Mouse (Mus musculus) embryonic fibroblast, embryonic 13.5 days (primary cell): ENCODE results near the gene Dcaf11. TPM values are rescaled to one million over a fixed set of nuclear protein-coding genes. Genes with fewer than 3 reads are reported as not detected.

Source experiments
- H3K27ac ChIP-seq: 2 replicates; pipeline ENCODE4 v1.5.1; 2012; ENCODE audit warnings: low read length, control low read depth, inconsistent platforms; ENCODE audit not compliant: insufficient read depth
- H3K4me1 ChIP-seq: 2 replicates; pipeline ENCODE4 v1.6.1; 2011; ENCODE audit warnings: low read length; ENCODE audit not compliant: control insufficient read depth, insufficient read depth
- H3K4me3 ChIP-seq: 2 replicates; pipeline ENCODE4 v1.5.1; 2011; ENCODE audit warnings: mild to moderate bottlenecking, control low read depth, low read length; ENCODE audit not compliant: insufficient read depth
- CTCF ChIP-seq: IDR thresholded peaks from 2 replicates; pipeline ENCODE4 v1.5.1; 2011; ENCODE audit warnings: mild to moderate bottlenecking, control low read depth, low read length, moderate library complexity, borderline replicate concordance; ENCODE audit not compliant: insufficient read depth
- POLR2A ChIP-seq: IDR thresholded peaks from 2 replicates; pipeline ENCODE4 v1.6.1; 2011; ENCODE audit warnings: low read depth, mild to moderate bottlenecking, control low read depth, low read length, moderate library complexity
- polyA plus RNA-seq: library from polyadenylated mRNA; stranded (reverse); fragments of >200 nt; gene quantifications from 2 replicates; pipeline ENCODE4 v1.2.4, GENCODE M21; 2011; ENCODE audit warnings: low read depth; ENCODE audit not compliant: missing spikeins, insufficient read length

Dcaf11 gene
- polyA plus RNA-seq, 1 experiment = 19.4 TPM

DNA sequence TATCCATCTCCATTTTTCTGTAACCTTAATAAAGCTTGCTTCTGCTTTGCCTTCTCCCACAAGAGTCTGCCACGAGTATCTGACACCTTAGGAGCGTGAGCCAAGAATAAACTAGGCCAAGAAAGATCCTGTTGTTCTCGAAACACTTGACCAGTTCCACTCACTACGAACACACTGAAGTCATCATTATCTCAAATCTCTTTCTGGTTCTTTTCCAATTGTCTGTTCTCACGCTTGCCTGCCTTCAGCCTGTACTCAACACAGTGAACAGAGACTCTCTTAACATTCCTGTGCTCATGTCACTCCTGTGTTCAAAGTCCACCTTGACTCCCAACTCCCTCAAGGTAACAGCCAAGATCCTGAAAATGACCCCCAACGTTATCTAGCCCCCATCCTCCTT lies 53.5 kb downstream of the Dcaf11 start:
- TF ChIP-seq POLR2A = no peak
- no peak for TF ChIP-seq CTCF
- Histone ChIP-seq H3K4me1 (no peaks in the 10 kb centered on the region), H3K4me3 (no peak overlapping the region), H3K27ac (no peak overlapping the region)

DNA sequence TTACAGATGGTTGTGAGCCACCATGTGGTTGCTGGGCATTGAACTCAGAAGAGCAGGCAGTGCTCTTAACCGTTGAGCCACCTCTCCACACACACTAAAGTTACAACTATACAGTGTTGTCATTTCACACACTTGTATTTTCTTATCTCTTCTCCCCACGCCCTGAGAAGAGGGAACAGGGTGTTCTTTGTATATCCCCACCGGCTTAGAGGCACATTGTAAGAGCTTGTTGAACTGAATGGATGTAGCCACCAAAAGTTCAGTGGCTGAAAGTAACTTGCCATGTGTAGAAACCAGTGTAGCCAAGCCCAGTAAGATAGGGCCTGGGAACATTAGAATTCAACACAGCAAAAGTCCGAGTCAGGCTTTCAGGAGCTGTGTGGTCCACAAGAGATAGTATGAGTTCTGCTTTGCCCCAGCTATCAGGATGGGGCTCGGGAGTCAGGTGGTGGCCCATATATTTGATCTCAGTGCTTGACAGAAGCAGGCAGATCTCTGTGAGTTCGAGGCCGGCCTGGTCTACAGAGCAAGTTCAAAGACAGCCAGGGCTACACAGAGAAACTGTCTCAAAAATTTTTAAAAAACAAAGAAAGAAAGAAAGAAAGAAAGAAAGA lies 54.9 kb downstream of the Dcaf11 start:
- Histone ChIP-seq H3K27ac (no peak overlapping the region), H3K4me1 (no peaks in the 10 kb centered on the region), H3K4me3 (no peak overlapping the region)
- TF ChIP-seq CTCF (no peak), POLR2A (no peak)

DNA sequence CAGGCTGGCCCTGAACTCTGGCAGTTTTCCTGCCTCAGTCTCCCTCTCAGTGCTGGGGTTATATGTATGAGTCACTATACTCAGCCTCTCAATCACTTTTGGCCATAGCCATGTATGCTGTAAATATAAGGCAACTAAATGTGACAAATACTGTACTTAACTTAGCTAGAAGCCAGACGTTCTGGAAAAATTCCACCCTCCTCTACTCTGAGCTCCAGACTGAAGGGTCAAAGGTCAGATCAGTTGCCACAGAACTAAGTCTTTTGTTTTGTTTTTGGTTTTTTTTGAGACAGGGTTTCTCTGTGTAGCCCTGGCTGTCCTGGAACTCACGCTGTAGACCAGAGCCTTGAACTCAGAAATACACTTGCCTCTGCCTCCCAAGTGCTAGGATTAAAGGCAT lies 56.1 kb downstream of the Dcaf11 start:
- H3K27ac ChIP-seq = no peak overlapping the region
- H3K4me3 ChIP-seq = no peak overlapping the region
- TF ChIP-seq POLR2A = no peak
- TF ChIP-seq CTCF = no peak
- H3K4me1 ChIP-seq = no peaks in the 10 kb centered on the region

DNA sequence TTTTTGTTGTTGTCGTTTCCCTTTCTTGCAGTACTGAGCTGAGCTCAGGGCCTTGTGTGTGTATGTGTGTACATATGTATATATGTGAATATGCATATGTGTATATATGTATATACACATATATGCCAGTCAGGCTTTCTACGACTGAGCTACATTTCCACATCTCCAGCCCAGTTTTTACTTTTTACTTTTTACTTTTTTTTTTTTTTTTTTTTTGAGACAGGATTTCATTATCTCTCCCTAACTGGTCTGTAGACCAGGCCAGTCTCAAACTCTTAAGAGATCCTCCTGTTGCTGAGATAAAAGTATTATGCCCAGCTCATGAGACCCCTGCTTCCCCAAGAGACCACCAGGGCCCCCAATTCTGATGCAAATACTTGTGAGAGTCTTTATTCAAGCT lies 57.0 kb downstream of the Dcaf11 start:
- no peaks in the 10 kb centered on the region for H3K4me1 ChIP-seq
- H3K27ac ChIP-seq = no peak overlapping the region
- no peak for TF ChIP-seq CTCF
- TF ChIP-seq POLR2A = no peak
- H3K4me3 ChIP-seq = no peak overlapping the region

DNA sequence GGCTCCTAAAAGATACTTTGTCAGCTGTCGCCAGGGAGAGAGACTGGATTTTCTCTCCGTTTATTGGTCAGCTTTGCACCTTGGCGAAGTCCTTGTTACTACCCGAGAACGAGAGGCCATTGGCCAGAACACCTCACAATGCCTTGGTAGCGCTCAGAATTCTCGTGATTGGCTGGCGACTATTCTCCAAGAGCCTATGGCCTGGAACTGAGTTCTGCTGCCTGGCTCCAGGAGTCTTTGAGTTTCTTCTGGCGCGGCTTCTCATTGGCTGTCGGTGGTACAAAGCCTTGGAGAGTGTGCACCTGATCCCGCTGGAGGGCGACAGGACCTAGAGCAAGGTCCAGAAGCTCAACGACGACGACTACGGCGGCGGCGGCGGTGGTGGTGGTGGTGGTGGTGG lies 58.0 kb downstream of the Dcaf11 start, which contains the start of gene Rec8:
Gene Rec8 (plus strand): TSS at position 216 of the 400 bp plus-strand sequence.
- Histone ChIP-seq H3K4me1 (no peaks in the 10 kb centered on the region), H3K27ac (no peak within 1 kb of the TSS), H3K4me3 (no peak within 1 kb of the TSS)
- TF ChIP-seq CTCF (no peak), POLR2A (no peak)

DNA sequence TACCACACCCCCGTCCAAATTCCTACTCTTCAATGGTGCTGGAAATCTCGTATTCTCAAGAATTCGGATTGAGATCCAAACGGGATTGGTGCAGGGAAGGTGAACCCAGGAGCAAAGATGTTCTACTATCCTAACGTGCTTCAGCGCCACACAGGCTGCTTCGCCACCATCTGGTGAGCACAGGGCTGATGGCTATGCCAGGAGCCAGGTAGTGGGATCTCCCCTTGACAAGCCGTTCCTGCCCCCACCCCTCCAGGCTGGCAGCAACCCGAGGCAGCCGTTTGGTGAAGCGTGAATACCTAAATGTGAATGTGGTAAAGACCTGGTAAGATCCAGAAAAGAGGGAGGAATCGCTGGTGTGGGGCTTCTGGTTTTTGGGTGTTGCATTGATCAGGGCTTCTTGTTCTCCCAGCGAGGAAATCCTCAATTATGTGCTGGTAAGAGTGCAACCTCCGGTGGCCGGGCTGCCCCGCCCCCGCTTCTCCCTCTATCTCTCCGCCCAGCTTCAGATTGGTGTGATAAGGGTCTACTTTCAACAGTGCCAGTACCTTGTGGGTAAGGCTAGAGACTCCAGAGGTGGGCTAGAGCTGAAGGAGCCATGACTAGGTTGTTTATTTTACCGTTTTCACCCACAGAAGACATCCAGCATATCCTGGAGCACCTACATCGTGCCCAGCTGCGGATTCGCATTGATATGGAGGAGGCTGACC lies 58.8 kb downstream of the Dcaf11 start:
- no peak overlapping the region for H3K27ac ChIP-seq
- no peak overlapping the region for H3K4me3 ChIP-seq
- TF ChIP-seq CTCF (no peak), POLR2A (no peak)
- H3K4me1 ChIP-seq = no peaks in the 10 kb centered on the region

Other genes with a start within 250 kb of the Dcaf11 start
- 39.6 and 51.8 TPM in 2 replicates for gene Dhrs4, start 81.2 kb upstream of the Dcaf11 start, polyA plus RNA-seq
- gene Carmil3, start 69.4 kb upstream of the Dcaf11 start, polyA plus RNA-seq = 0.77 and 2.9 TPM in 2 replicates
- gene Cpne6, start 49.6 kb upstream of the Dcaf11 start, polyA plus RNA-seq = not detected in 2 replicates
- not detected in 2 replicates for gene Nrl, start 35.0 kb upstream of the Dcaf11 start, polyA plus RNA-seq
- 120 and 151 TPM in 2 replicates for gene Pck2, start 19.7 kb upstream of the Dcaf11 start, polyA plus RNA-seq
- not detected in 2 replicates for gene A730061H03Rik, start 400 bp downstream of the Dcaf11 start, polyA plus RNA-seq
- gene Fitm1, start 15.6 kb downstream of the Dcaf11 start, polyA plus RNA-seq = not detected in 2 replicates
- gene Psme1, start 18.1 kb downstream of the Dcaf11 start, polyA plus RNA-seq = 87.2 and 116 TPM in 2 replicates
- 8.9 and 10.0 TPM in 2 replicates for gene Emc9, start 25.3 kb downstream of the Dcaf11 start, polyA plus RNA-seq
- 169 and 242 TPM in 2 replicates for gene Psme2, start 31.1 kb downstream of the Dcaf11 start, polyA plus RNA-seq
- 17.0 and 24.7 TPM in 2 replicates for gene Rnf31, start 31.7 kb downstream of the Dcaf11 start, polyA plus RNA-seq
- gene Irf9, start 43.6 kb downstream of the Dcaf11 start, polyA plus RNA-seq = 24.2 and 33.2 TPM in 2 replicates
- gene Rec8, start 58.0 kb downstream of the Dcaf11 start, polyA plus RNA-seq = 0.65 TPM in 1 of 2 replicates, not detected in the other
- 131 and 143 TPM in 2 replicates for gene Ipo4, start 76.0 kb downstream of the Dcaf11 start, polyA plus RNA-seq
- gene Gm49378, start 77.9 kb downstream of the Dcaf11 start, polyA plus RNA-seq = 13.1 and 22.2 TPM in 2 replicates
- 77.1 and 90.9 TPM in 2 replicates for gene Tm9sf1, start 83.8 kb downstream of the Dcaf11 start, polyA plus RNA-seq
- 0.73 and 0.81 TPM in 2 replicates for gene Tssk4, start 90.2 kb downstream of the Dcaf11 start, polyA plus RNA-seq
- gene Mdp1, start 100.5 kb downstream of the Dcaf11 start, polyA plus RNA-seq = 28.9 and 30.0 TPM in 2 replicates
- gene Gmpr2, start 111.9 kb downstream of the Dcaf11 start, polyA plus RNA-seq = 33.6 and 34.1 TPM in 2 replicates
- 287 and 295 TPM in 2 replicates for gene Nedd8, start 112.1 kb downstream of the Dcaf11 start, polyA plus RNA-seq
- 19.7 and 20.8 TPM in 2 replicates for gene Tinf2, start 121.8 kb downstream of the Dcaf11 start, polyA plus RNA-seq
- 0.25 and 0.32 TPM in 2 replicates for gene Tgm1, start 153.9 kb downstream of the Dcaf11 start, polyA plus RNA-seq
- gene Rabggta, start 162.3 kb downstream of the Dcaf11 start, polyA plus RNA-seq = 11.5 and 16.3 TPM in 2 replicates
- gene Dhrs1, start 185.7 kb downstream of the Dcaf11 start, polyA plus RNA-seq = 55.1 and 61.6 TPM in 2 replicates
- 36.4 and 37.5 TPM in 2 replicates for gene Nop9, start 185.7 kb downstream of the Dcaf11 start, polyA plus RNA-seq
- 0.95 TPM in 1 of 2 replicates, not detected in the other for gene Cideb, start 198.5 kb downstream of the Dcaf11 start, polyA plus RNA-seq
- gene Ltb4r2, start 201.4 kb downstream of the Dcaf11 start, polyA plus RNA-seq = 2.0 TPM in 2 replicates
- 0.82 and 1.0 TPM in 2 replicates for gene Ltb4r1, start 206.0 kb downstream of the Dcaf11 start, polyA plus RNA-seq
- 8.7 and 18.0 TPM in 2 replicates for gene Adcy4, start 224.1 kb downstream of the Dcaf11 start, polyA plus RNA-seq
- 109 and 141 TPM in 2 replicates for gene Ripk3, start 228.9 kb downstream of the Dcaf11 start, polyA plus RNA-seq